Mouse (Mus musculus): ENCODE results near the gene Teddm1a. TPM values are rescaled to one million over a fixed set of nuclear protein-coding genes. Genes with fewer than 3 reads are reported as not detected.
"Not testable (repeated sequence)": the region's sequence is repeated elsewhere in the genome, so short reads cannot be mapped to it uniquely, and the experiment has no call there.

Gene Teddm1a
- total RNA-seq (2021): not detected
- long read RNA-seq, experiment 1: 0 reads
- long read RNA-seq, experiment 2: 0 reads

DNA sequence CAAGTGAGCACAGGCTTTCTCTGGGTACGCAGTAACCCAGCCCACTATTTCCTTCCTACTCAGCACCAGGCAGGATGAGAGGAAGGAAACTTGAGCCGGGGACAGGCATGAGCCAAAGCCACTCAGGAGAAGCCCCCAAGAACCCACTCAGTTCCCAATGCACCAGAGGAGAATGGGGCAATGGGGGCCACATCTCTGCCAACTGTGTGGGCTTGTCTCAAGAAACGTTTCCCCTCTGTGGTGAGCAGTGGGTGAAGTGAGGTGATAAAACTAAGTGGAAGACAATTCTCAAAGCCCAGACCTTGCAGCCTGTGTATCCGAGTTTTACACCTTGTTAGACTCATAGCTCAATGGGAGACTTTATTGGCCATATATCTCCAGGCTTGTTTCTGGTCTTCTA, at the start of gene Teddm1a:
Teddm1a (plus strand) TSS at position 301 of the 400 bp plus-strand sequence.
- no peak for DNase-seq (ENCODE audit: low spot score in 2 of 2)

DNA sequence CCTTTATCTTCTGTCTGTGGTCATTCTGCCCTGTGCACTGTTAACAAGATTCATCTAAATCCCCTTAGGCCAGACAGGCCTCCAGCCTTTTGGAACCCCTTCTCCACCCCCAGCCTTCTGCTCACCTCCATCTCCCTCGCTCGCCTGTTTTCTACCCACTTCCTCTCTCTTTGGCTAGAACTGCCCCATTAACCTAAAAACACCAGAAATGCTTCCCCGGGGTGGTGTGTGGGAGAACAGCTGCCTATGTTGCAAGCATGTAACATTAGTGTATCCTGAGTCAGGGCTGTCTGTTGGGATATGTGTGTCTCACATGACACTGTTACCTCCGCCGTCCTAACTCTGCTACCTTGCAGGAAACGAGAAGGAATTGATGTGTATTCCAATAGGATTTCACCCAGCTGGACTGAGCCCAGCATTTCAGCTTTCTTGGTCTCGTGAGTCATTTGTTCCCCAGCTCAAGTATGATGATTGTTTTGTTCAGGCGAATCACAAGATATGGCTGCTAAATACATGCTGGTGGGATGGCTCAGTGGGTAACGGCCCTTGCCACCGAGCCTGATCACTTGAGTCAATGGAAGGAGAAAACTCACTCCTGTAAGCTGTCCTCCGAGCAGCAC, 49.3 kb upstream of the Teddm1a start:
- DNase-seq (ENCODE audit: low spot score in 2 of 2): peak in 1 of 2 experiments; percentile 12

DNA sequence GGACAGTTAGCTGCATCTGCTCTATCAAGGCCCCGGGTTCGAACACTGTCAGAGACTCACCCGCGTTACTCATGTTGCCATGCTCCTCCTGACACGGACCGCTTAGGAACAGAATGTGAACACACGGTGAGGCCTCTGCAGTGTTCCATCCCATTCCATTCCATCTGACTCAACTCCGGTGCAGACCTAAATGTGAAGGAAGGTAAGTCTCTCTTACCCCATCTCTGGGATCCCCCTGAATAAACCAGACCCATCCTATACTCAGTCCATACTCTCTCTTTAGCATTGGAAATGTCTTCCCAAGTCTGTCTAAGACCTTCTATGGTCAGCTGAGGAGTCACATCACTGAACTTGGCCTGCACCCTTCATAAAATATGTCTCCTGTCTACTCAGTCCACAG, 47.5 kb upstream of the Teddm1a start, which contains the start of gene Rgsl1:
Rgsl1 (minus strand) TSS at position 101 of the 400 bp plus-strand sequence.
- DNase-seq (ENCODE audit: low spot score in 2 of 2): no peak

DNA sequence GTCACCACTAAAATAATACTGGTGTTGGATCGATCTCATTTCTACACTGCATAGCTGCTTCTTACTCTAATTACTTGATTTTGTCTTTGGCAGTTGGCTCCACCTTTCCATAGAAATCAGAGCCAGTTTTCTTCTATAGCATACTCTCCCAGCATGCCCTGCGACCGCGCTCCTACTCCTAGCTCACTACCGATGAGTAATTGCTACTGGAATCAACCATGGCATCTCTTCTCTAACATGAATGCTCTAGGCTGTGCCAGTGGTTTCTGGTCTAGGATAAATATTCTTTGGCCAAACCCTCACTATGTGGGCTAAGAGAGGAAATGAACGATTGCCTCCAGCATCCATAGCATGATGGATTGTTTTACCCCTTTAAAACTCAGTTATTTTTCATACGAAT, 45.1 kb upstream of the Teddm1a start:
- DNase-seq (ENCODE audit: low spot score in 2 of 2): no peak

DNA sequence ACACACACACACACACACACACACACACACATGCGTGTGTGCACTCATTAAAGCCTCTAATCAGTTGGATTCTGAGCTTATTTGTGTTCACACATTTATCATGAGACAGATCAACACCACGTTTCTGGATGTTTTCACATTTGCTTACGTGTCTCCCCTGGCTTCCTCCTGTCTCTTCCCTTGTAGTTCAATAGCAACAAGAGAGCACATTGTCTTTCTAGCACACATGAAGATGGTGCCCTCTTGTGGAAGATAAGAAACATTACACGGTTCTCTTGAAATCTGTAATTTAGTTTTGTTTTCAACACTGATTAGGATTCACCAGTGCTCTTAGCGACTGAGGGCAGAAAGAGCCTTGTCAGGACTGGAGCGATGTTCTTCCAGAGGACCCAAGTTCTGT, 44.7 kb upstream of the Teddm1a start:
- DNase-seq (ENCODE audit: low spot score in 2 of 2): no peak

DNA sequence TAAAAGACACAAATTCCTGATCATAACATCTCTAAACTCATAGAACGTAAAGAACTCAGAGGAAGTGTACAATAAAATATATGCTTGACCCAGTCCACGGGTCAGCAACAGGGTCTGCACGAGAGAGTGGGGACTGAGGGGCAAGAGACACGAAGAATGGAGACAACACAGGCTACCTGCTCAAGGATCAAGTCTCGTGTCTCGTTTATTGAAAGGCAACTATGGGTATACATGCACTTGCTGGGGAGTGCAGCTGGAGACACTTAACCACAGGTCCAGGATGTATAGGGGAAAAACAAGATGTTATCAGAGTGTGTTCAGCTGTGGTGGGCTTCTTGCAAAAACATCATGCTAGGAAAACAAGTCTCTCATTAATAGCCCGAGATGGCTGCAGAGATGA, 38.8 kb upstream of the Teddm1a start:
- DNase-seq (ENCODE audit: low spot score in 2 of 2): not testable (repeated sequence)

DNA sequence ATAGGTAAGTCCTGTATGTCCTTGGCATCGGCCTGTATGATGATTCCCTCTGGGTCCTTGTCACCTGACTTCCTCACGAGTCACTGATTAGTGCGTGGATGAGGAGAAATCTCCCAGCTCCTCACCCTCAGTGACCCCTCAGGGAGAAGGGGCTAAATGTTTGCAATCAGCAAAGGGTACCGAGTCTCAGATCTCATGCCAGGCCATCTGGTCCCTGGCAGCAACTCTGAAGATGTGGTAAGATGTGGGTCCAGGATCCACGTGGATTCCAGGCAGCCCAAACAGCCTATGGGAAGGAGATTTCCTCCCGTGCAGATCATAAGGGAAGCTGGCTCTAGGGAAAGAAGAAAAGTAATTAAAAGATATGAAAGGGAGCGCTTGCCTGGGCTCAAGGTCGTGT, 35.6 kb upstream of the Teddm1a start:
- DNase-seq (ENCODE audit: low spot score in 2 of 2): no peak

DNA sequence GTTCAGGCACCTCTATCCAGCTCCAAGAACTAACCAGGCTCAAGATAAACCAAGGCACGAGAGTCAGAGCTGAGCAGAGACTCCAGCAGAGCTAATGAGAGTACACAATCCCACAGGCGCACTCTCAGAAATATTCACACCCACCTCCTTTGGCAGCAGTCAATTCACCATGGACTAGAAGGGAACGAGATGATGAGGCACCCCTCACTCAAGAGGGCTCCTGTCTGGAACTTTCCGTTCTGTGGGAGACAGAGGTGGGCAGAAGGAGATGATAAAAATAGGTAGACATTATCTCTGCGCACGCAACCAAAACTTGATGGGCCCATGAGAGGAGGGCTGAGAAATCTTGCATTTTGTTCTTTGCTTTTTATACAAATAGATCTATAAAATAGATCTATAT, 17.5 kb upstream of the Teddm1a start, which contains the start of gene Teddm1b:
Teddm1b (plus strand) TSS at position 301 of the 400 bp plus-strand sequence.
- DNase-seq (ENCODE audit: low spot score in 2 of 2): no peak

DNA sequence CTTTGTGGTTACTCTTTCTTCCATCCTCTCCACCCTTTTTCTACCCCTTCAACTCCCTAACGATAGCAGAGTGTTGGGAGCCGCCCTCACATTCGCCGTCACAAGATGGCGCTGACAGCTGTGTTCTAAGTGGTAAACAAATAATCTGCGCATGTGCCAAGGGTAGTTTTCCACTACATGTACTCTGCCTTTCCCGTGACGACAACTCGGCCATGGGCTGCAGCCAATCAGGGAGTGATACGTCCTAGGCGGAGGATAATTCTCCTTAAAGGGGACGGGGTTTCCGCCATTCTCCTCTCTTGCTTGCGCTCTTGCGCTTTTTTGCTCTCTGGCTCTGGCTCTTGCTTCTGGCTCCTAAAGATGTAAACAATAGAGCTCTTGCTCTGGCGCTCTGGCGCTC, 11.2 kb upstream of the Teddm1a start:
- DNase-seq (ENCODE audit: low spot score in 2 of 2): not testable (repeated sequence)

DNA sequence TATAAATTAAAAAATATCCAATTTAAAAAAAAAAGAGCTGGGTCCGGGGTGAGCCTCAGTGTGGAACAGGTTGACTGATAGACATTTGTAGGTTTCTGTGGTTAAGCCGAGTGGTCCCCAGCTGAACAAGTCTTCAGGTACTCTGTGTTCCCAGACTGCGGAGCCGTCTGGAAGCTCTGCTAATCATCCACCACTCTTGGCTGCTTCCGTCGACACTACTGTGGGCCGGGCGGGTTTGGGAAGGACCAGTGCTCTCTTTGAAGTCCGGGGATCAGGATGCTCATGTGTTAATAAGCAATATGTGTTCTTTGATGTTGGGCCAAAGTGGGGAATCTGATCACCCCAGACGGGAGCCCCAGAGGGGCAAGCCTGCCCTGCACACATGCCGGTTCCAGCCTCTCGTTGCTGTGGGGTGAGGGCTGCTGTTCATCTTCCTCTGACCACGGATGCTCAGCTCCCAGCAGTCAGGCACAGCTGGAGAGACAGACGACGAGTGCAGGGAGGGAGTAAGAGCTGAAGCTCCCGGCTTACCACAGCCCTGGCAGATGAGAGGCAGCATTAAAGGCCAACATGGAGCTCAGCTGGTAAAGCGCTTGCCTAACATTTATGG, 5.4 kb upstream of the Teddm1a start:
- DNase-seq (ENCODE audit: low spot score in 2 of 2): no peak

DNA sequence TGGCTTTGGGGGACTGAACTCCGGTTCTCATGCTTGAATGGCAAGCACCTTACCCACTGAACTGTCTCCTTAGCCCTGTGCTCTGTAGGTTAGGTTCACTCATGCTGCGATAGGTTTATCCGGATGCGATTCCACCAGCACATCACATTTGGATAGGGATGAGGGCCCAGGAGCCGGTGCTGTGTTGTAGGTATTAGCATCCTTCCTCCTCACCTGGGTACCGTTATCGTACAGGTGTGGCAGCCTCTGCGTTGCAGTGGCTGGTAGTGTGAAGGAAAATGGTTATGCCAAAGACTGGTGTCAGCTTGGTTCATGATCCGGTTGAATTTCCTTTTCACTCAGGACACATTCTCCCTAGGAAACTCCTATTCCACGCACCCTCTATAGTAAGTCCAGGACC, 1.4 kb upstream of the Teddm1a start:
- no peak for DNase-seq (ENCODE audit: low spot score in 2 of 2)

DNA sequence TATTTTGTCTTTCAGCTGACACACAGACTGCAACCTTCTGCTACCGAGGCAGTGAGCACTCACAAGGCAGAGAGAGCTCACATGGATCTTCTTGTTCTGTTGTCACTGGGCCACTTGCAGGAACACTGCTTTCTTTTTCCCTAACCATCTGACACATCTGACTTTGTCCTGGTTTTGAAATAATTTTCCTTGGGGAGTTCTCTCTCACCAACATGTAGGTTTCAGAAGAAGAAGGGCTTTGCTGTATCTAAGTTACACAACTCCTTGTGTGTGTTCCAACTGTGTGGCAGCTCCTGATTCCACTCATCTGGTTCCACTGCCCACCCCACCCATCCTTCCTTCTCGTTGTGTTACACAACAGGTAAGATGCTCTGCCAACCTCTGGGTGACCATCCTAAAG, 2.2 kb downstream of the Teddm1a start:
- no peak for DNase-seq (ENCODE audit: low spot score in 2 of 2)

DNA sequence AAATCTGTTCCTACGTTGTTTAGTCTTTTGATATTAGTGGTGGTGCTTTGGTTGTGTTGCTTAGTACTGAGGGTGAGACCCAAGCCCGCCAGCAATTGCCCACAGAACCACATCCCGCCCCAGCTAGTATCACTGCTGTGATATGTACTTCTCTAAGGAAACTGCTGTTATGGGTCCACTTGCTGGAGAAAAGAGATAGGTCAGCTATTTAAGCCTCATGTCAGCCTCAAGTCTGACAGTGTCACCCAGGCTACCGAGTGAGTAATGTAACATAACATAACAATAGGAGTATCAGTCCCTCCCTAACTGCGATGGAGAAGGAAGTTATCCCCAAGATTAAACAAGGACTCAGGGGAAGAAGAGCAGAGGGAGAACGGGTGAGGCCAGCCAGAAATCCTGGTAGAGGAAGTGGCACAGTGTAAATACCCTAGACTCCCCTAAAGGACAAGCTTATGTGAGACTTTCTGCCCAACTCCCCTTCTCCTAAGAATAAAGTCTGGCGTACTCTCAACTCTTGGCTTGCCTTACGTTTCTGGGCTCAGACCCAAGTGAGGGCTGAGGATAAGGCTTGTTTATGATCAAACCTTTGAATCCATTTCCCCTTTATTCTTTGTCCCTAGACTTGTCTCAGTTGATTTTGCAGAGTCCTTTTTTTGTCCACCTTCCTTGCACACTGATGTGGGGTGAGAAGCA, 2.8 kb downstream of the Teddm1a start:
- no peak for DNase-seq (ENCODE audit: low spot score in 2 of 2)

DNA sequence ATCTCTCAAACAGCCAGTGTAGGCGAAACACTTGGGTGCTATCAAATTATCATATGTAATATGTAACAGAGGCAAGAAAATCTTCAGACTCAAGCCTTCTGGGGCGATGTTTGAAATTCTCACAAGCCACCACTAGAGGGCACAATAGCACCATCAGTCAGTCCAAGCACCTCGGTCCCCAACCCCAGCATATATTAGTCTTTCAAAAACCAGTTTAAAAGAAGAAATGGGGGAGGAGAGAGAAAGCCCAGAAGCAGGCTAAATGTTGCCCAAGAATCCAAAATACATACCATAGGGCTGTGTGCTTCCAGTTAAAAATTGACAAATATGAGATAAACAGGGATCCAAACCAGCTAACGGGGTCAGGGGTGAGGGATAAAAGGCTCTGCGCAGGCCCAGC, 3.4 kb downstream of the Teddm1a start:
- DNase-seq (ENCODE audit: low spot score in 2 of 2): peak; percentile 45 to 66

DNA sequence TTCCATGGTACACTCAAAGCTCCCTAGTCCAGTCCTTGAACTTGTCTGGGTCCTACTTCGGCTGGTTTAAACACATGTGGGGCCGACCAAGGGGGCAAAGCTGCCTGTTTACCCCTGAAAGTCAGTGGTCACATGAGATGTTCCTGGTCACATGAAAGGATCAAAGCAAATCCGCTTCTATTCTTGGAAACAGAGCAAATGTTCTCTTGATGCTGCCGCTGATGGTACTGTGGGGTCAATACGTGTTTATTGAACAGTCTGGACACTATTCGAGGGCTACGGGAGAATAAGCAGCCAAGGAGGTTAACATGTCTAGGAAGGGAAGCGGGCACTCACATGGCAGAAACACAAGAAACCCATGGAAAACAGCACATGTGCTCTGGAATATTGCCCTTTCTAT, 5.7 kb downstream of the Teddm1a start:
- DNase-seq (ENCODE audit: low spot score in 2 of 2): no peak

DNA sequence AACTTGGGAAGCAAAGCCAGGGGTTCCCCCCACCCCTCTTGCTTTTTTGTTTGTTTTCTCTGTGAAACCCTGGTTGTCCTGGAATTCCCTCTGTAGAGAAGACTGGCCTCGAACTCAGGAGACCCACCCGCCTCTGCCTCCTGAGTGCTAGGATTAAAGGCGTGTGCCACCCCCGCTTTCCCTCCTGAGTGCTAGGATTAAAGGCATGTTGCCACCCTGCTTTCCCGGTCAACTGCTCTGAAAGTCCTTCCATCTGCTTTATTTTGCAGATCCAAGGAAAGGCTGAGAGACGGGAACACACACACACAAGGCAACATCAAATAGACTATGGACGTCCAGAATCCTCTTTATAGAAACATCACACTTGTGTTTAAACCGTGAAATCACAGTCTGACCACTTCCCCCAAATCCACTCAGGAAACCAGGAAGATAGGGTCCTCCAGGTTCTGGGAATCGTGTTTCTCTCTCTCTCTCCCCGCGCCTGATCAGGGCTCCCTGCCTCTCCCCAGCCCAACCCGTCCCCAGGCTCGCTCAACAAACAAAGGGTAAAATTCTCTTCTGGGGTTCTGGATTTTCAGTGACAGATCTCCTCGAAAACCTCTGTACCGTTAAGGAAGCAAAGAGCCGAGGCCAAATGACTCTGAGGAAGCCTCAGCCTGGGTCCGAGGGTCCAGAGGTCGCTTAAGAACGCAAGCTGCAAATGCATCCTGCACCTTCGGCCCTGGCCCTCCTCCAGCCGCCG, 7.6 kb downstream of the Teddm1a start:
- DNase-seq (ENCODE audit: low spot score in 2 of 2): no peak

DNA sequence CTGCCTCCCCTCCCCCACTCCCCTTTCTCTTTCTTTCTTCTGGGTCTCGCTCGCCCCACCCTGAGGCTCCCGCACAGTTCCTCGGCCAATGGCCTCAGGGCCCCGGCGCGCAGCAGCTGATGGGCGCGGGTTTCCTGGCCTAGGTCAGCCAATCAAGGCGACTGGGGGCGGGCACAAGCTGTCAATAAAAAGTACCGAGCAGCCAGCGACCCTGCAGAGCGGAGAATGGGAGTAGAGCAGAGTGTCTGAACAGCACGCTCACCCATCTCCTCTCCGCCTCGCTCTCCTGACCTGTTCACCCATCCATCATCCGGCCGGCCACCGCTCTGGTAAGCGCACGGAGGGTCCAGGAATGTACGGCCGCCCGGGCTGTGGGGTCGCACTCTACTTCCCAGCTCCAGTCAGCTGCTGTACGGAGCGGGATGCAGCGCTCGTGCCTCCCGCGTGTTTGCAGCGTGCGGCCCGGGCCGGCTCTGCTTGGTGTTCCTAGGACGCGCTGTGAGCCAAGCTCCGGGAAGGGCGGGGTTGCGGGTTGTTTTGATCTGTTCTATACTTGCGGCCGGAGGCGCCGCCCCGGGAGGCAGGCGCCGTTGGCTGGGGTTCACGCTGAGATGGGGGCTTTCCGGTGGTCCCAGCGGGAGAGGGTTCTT, 8.3 kb downstream of the Teddm1a start, which contains the start of the genes Glul and Teddm2:
Glul (plus strand) TSS at position 214 of the 650 bp plus-strand sequence.
Teddm2 (minus strand) TSS at position 498 of the 650 bp plus-strand sequence.
- peak; percentile 88 to 95 for DNase-seq (ENCODE audit: low spot score in 2 of 2)

DNA sequence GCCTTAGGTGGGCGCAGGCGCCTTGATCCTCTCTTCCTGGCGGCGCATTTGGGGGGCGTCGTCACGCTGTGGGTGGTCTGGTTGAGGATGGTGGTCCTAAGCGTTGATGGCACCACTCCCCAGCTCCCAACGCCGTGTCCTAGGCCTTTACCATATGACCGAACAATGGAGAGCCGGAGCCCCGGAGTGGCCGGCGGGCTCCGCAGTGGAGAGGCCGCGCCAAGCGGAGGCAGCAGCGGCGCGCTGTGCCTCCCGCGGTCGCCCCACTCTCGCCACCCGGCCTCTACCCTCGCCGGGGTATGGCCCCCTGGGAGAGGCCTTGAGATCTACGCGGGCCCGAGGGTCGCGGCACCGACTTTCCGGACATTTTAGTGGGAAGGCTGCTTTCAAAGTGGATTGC, 8.8 kb downstream of the Teddm1a start:
- DNase-seq (ENCODE audit: low spot score in 2 of 2): peak; percentile 27 to 47

DNA sequence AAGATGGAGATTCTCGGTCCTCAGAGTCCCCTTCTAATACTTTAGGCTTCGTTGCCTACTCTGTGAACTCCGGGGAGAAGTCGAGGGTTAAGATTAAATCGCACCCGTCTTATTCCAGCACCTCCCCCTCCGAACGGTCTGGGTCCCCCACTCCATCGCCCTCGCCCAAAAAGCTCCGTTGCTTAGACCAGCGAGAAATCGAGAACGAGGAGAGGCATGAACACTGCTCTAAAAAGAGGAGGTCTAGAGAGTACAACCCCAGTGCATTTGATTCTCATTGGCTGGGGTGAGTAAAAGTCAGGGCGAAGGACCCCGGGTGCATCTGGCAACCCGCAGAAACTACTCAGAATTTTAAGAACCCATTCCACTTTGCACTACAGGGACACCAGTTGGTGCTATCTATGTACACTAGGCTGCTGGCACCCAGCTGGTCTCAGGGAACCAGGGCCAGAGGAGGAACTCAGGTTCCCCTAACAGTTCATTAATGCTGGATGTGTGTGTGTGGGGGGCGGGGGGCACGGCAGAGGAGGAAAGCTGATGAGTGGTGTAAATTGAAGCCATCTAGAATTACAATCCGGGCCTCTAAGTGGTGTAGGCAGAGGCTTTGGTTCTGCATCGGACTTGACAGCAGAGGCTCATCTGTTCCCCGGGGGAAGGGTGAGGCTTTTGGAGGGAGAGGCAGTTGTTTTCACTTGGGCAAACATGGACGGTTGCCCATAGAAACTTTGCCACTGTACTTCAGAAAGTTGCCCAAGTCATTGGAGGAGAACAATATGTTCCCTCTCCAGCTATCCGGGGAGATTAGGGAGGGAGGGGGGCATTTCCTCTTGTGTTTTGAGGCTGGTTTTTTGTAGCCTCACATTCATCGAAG, 9.6 kb downstream of the Teddm1a start:
- peak in 1 of 2 experiments; percentile 34 for DNase-seq (ENCODE audit: low spot score in 2 of 2)

DNA sequence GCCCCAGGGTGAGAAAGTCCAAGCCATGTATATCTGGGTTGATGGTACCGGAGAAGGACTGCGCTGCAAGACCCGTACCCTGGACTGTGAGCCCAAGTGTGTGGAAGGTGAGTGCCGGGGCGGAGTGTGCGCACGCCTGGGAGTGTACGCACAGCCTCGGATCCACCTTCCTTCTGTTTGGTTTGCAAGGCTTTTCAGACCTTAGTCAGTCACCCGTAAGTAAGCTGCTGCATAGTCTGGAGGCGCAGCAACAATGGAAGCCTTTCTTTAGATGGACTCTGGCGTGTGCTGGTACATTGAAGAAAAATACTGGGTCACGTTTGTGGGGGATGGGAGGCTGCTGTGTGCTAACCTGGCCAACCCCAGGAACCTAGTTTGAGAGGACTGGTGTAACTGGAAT, 11.5 kb downstream of the Teddm1a start:
- DNase-seq (ENCODE audit: low spot score in 2 of 2): no peak
